Mouse (Mus musculus): ENCODE measurements around the gene Ribc2.

The Ribc2 gene

GRCm38 (mm10) chr15:85131275-85132192, at the start of gene Ribc2, which contains the start of gene Smc1b:
Gene Ribc2, plus strand, starts transcription at chr15:85132078.
Gene Smc1b, minus strand, starts transcription at chr15:85131964.
- peak; percentile 53 for DNase-seq

GRCm38 (mm10) chr15:85085641-85086040, 46.2 kb upstream of the Ribc2 start:
- no peak for DNase-seq

GRCm38 (mm10) chr15:85132193-85132520, 279 bp downstream of the Ribc2 start:
- no peak for DNase-seq

- no peak for DNase-seq
Observed at GRCm38 (mm10) chr15:85135143-85135542, 3.3 kb downstream of the Ribc2 start.

GRCm38 (mm10) chr15:85141290-85141689, 9.4 kb downstream of the Ribc2 start:
- DNase-seq = no peak

GRCm38 (mm10) chr15:85142441-85142840, 10.6 kb downstream of the Ribc2 start:
- DNase-seq = no peak

- no peak for DNase-seq
Observed at GRCm38 (mm10) chr15:85143161-85143560, 11.3 kb downstream of the Ribc2 start.

- peak; percentile 22 for DNase-seq
Observed at GRCm38 (mm10) chr15:85143747-85144146, 11.9 kb downstream of the Ribc2 start.

GRCm38 (mm10) chr15:85144249-85144648, 12.4 kb downstream of the Ribc2 start:
- no peak for DNase-seq

GRCm38 (mm10) chr15:85151433-85151918, 19.6 kb downstream of the Ribc2 start:
- DNase-seq = peak; percentile 87

- DNase-seq = no peak
Observed at GRCm38 (mm10) chr15:85152577-85152976, 20.7 kb downstream of the Ribc2 start.

- DNase-seq = no peak
Observed at GRCm38 (mm10) chr15:85154091-85154490, 22.2 kb downstream of the Ribc2 start.

GRCm38 (mm10) chr15:85156198-85156597, 24.3 kb downstream of the Ribc2 start:
- DNase-seq = no peak

GRCm38 (mm10) chr15:85161416-85161815, 29.5 kb downstream of the Ribc2 start:
- no peak for DNase-seq

- DNase-seq = peak; percentile 14
Observed at GRCm38 (mm10) chr15:85162693-85163663, 31.1 kb downstream of the Ribc2 start.

- DNase-seq = no peak
Observed at GRCm38 (mm10) chr15:85166433-85166933, 34.6 kb downstream of the Ribc2 start.

- DNase-seq = no peak
Observed at GRCm38 (mm10) chr15:85167086-85167679, 35.3 kb downstream of the Ribc2 start.

- no peak for DNase-seq
Observed at GRCm38 (mm10) chr15:85172054-85172453, 40.2 kb downstream of the Ribc2 start.

- no peak for DNase-seq
Observed at GRCm38 (mm10) chr15:85173425-85173824, 41.5 kb downstream of the Ribc2 start.

- no peak for DNase-seq
Observed at GRCm38 (mm10) chr15:85174060-85174459, 42.2 kb downstream of the Ribc2 start.

- DNase-seq = peak; percentile 75
Observed at GRCm38 (mm10) chr15:85177576-85177975, 45.7 kb downstream of the Ribc2 start.

- no peak for DNase-seq
Observed at GRCm38 (mm10) chr15:85178172-85178571, 46.3 kb downstream of the Ribc2 start.
